Mouse (Mus musculus) urinary bladder, postnatal 14 days (tissue): ENCODE measurements around the gene Hsd17b1.

ENCODE experiments used
- DNase-seq: peaks from one replicate; pipeline ENCODE4 v3.0.0; 2021; ENCODE audit warnings: low spot score

Hsd17b1 gene

DNA sequence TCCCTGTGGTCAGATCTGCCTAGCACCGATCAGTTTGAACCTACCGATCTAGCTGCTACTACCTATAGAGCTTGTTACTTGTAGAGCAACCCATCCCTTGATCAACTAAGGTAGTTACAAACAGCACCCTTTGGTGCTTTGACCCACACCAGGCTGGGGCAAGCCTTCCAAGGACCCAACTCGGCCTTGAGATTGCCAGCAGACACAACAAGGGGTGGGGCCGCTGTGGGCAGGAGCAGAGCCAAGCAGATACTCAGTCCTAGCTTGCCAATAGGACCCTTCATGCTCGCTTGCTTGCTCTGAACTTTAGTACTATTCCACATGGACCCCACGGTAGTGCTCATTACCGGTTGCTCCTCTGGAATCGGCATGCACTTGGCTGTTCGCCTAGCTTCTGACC lies at the start of gene Hsd17b1:
Gene Hsd17b1 (plus strand): TSS at position 291 of the 400 bp plus-strand sequence.
- no peak for DNase-seq

DNA sequence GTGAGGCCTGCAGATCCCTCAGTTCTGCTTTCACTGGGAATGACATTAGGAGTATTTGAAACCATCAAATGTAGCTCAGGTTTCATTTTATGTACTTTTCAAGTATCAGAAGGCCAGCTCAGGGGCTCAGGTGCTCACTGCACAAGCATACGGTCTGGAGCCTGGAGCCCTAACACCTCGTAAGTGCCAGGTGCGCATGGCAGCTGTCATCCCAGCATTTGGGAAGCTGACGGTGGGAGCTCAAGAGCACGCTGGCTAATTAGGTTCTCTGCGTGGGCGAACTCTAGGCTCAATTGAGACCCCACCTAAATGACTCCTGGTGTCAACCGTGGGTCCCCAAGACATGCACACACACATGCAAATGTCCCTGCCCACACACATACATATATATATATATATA lies 48.9 kb upstream of the Hsd17b1 start:
- no peak for DNase-seq

DNA sequence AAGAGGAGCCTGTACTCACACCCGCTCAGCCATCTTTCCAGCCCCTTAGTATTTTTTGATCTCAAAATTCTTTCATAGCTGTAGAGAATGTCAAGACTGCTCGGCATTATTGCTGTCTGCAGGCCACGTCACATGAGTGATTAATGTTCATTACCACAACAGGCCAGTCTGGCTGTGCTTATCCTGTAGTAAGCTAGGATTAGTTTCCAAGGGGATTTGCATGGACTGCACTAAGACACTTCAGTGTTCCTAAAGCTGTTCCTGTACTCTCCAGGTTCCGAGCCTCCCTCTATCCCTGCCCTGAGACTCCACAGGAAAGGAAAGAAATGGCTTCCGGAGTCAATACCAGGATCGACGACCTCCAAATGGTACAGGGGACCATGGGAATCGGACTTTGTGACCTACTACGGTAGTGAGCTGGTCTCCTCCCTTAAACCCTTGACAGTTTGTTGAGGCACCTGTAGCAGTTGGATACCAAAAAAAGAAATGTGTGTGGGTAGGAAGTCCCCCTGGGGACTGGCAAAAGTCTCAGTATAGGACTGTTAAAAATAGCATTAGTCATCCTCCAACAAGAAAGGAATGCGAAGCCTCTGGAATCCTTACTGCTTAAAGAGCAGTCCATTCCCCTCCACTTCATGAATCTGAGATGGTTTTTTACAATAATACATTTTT lies 47.9 kb upstream of the Hsd17b1 start:
- no peak for DNase-seq

GRCm38 (mm10) chr11:101030808-101031156 lies 47.4 kb upstream of the Hsd17b1 start:
- no peak for DNase-seq

GRCm38 (mm10) chr11:101031470-101031869 lies 46.7 kb upstream of the Hsd17b1 start:
- no peak for DNase-seq

- DNase-seq, result no peak
These were observed 44.2 kb upstream of the Hsd17b1 start for GRCm38 (mm10) chr11:101033856-101034500.

- DNase-seq, result no peak
These were observed 43.4 kb upstream of the Hsd17b1 start for GRCm38 (mm10) chr11:101034614-101035327.

GRCm38 (mm10) chr11:101035328-101035695 lies 42.9 kb upstream of the Hsd17b1 start:
- DNase-seq, result no peak

GRCm38 (mm10) chr11:101037795-101038194 lies 40.4 kb upstream of the Hsd17b1 start:
- no peak for DNase-seq

- DNase-seq, result no peak
These were observed 32.4 kb upstream of the Hsd17b1 start for GRCm38 (mm10) chr11:101045826-101046225.

- DNase-seq, result no peak
These were observed 31.8 kb upstream of the Hsd17b1 start for GRCm38 (mm10) chr11:101046440-101046839.

GRCm38 (mm10) chr11:101047502-101047901 lies 30.7 kb upstream of the Hsd17b1 start:
- DNase-seq, result no peak

DNA sequence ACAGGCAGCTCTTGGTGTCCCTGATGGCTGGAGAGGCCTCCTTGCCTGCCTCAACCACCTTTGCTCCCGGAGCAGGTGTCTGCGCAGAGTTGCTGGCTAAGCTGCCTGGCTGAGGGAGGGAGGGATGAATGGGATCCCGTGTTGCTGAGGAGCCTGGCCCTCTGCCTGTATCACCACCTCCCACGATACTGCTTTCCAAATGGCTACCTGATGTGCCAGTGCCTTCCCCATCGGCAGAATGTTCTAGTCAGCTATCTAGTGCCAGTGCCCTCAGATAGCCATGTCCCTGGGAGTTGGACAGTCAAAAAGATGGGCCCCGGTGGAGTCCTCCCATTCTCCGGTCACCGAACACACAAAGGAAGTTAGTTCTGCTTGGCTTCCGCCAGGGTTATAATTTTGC lies 27.9 kb upstream of the Hsd17b1 start:
- DNase-seq, result no peak

GRCm38 (mm10) chr11:101051051-101051493 lies 27.1 kb upstream of the Hsd17b1 start:
- DNase-seq, result no peak

DNA sequence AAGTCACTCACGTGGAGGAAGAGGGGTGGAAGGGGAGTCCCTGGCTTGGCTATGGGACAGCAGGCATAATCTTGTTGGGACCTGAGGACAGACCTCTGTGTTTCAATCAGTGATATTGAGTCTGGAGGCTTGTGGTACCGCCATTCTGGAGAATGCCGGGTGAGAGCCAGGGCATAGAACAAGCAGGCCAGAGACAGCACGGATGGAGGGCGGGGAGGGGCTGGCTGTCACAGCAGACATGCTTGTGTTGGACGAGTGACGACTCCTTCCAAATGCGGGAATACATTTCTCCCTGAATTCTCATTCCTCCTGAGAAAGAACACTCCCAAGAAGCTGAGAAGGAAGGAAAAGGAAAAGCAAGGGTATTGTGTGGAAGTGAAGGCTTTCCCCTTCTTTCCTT lies 26.6 kb upstream of the Hsd17b1 start:
- no peak for DNase-seq

- peak; percentile 86 for DNase-seq
These were observed 25.3 kb upstream of the Hsd17b1 start for GRCm38 (mm10) chr11:101052751-101053473.

DNA sequence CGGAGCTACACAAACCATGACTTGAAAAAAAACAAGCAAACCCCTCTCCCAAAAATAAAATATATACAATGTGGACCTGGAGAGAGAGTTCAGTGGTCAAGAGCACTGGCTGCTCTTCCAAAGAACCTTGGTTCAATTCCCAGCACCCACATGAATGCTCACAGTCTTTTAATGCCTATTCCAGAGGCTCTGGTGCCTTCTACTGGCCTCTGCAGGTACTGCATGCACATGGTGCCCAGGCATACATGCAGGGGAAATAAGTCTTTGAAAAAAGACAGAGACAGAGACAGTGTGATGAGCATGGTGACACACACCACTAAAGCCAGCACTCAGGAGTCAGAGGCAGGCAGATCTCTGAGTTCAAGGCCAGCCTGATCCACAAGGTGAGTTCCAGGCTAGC lies 24.2 kb upstream of the Hsd17b1 start:
- no peak for DNase-seq

- peak; percentile 41 for DNase-seq
These were observed 22.8 kb upstream of the Hsd17b1 start for GRCm38 (mm10) chr11:101055418-101055817.

GRCm38 (mm10) chr11:101056885-101057284 lies 21.3 kb upstream of the Hsd17b1 start:
- DNase-seq, result peak; percentile 83

DNA sequence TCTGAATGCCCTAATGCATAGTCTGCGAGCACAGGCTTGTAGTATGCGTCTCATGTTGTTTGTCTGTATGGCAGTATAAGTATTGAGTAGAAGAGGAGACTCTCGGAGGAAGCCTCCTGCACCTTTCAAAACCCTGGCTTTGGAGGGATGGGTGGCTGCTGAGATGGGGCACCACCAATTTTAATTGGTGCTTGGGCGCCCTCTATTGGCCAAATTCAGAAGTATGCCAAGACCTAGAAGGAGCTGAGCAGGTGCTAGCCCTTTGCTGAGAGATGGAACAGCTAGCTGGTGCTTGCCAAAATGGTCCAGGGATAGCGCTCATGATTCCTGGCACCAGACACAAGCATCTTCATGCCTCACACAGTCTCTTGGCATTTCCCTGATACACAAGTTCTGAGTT lies 20.4 kb upstream of the Hsd17b1 start:
- DNase-seq, result peak; percentile 94

GRCm38 (mm10) chr11:101058726-101059125 lies 19.5 kb upstream of the Hsd17b1 start:
- no peak for DNase-seq

GRCm38 (mm10) chr11:101059473-101059872 lies 18.7 kb upstream of the Hsd17b1 start:
- no peak for DNase-seq

DNA sequence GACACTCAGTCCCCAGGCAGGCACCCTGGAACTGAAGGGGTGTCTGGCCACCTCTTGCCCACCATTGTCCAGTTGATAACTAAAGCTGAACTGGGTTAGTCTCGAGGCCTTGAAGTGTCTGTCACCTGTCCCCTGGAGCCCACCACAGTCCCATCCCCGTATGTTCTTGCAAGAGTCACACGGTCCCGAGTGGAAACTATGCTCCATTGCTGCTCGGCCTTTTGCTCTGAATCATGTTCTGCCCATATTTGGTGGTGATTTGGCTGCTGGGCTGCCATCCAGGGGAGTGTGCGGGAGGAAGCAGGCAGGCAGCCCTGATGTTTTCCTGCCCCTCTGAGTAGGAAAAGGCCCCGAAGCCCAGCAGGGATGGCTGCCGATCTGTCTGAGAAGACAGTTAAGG lies 18.1 kb upstream of the Hsd17b1 start:
- peak; percentile 80 for DNase-seq
